Mouse (Mus musculus): ENCODE measurements around the gene Mfap4. TPM values are rescaled to one million over a fixed set of nuclear protein-coding genes. Genes with fewer than 3 reads are reported as not detected.

The Mfap4 gene
- total and polyA plus RNA-seq, 2 experiments: 0.28 to 4.2 TPM

DNA sequence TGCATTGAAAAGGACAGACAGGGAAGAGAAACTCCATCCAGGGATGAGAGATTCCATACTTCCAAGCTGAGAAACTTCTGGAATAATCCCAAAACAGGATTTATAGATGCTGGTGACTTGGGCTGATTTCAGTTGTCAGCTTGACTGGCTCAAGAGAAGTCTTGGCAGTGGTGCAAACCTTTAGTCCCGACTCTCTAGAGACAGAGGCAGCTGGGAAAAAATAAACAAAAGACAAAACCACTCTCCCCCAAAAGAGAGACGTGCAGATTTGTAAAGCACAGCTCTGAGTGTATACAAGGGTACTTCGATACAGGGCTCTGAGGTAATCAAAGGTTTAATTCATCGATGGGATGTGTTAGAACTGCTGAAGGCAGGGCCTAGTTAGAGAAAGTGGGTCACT, 19.8 kb upstream of the Mfap4 start:
- 74% methylated on average over 4 of the region's 4 CpGs for WGBS
- H3K27me3 ChIP-seq (ENCODE audit: control insufficient read depth, insufficient read depth, low read length): 0 out of 2 replicates have a peak, but pooled peaks cover 3% of the 10 kb centered on the region

DNA sequence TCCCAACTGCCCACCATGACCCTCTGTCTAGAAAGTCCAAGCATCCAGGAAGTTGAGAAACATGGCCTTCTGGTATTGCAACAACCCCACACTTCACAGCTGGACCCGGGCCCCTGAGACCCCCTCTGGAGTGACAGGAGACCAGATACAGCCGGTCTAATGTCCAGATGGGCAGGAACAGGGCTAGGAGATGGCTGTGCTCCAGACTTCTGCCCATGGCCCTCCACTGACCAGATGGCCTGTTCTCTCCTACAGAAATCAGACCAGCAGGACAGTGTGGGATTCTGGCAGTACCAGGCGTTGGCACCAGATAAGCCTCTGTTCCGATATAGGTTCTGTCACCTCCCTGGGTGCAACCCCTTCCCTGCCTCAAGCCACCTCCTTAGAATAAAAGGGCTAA, 16.7 kb upstream of the Mfap4 start:
- no peak overlapping the region for H3K9ac ChIP-seq (ENCODE audit: low read depth, low read length)
- H3K27ac ChIP-seq (replicated peaks; ENCODE audit: insufficient read depth, low read depth, low read length): no peak overlapping the region
- no peak for TF ChIP-seq CTCF (IDR thresholded peaks at IDR 0.05; ENCODE audit: low read depth, low read length)
- TF ChIP-seq POLR2A (IDR thresholded peaks at IDR 0.05; ENCODE audit: extremely low read depth, insufficient read depth, low read length): no peak
- H3K79me2 ChIP-seq (ENCODE audit: control insufficient read depth, insufficient read depth, low read length): no peaks in the 10 kb centered on the region
- WGBS: 83% methylated on average over 4 of the region's 4 CpGs
- no peaks in the 10 kb centered on the region for H3K27me3 ChIP-seq (ENCODE audit: control insufficient read depth, insufficient read depth, low read length)
- no peak overlapping the region for H3K4me3 ChIP-seq (ENCODE audit: insufficient read depth, low read depth, low read length)
- H3K4me1 ChIP-seq (ENCODE audit: control insufficient read depth, insufficient read depth, low read length): no peaks in the 10 kb centered on the region
- no peak for DNase-seq (ENCODE audit: extremely low read depth, low read depth, low spot score)
- no peaks in the 10 kb centered on the region for H3K36me3 ChIP-seq (ENCODE audit: control insufficient read depth, insufficient read depth, low read length)

More for the DNA sequence above, 19.8 kb upstream of the Mfap4 start:
- Histone ChIP-seq H3K4me1 (ENCODE audit: control insufficient read depth, insufficient read depth, low read length) (no peaks in the 10 kb centered on the region), H3K36me3 (ENCODE audit: control insufficient read depth, insufficient read depth, low read length) (no peaks in the 10 kb centered on the region), H3K9ac (ENCODE audit: low read depth, low read length) (no peak overlapping the region), H3K79me2 (ENCODE audit: control insufficient read depth, insufficient read depth, low read length) (no peaks in the 10 kb centered on the region), H3K4me3 (ENCODE audit: insufficient read depth, low read depth, low read length) (no peak overlapping the region), H3K27ac (replicated peaks; ENCODE audit: insufficient read depth, low read depth, low read length) (no peak overlapping the region)
- no peak for DNase-seq (ENCODE audit: extremely low read depth, low read depth, low spot score)
- TF ChIP-seq CTCF (IDR thresholded peaks at IDR 0.05; ENCODE audit: low read depth, low read length) (no peak), POLR2A (IDR thresholded peaks at IDR 0.05; ENCODE audit: extremely low read depth, insufficient read depth, low read length) (no peak)

DNA sequence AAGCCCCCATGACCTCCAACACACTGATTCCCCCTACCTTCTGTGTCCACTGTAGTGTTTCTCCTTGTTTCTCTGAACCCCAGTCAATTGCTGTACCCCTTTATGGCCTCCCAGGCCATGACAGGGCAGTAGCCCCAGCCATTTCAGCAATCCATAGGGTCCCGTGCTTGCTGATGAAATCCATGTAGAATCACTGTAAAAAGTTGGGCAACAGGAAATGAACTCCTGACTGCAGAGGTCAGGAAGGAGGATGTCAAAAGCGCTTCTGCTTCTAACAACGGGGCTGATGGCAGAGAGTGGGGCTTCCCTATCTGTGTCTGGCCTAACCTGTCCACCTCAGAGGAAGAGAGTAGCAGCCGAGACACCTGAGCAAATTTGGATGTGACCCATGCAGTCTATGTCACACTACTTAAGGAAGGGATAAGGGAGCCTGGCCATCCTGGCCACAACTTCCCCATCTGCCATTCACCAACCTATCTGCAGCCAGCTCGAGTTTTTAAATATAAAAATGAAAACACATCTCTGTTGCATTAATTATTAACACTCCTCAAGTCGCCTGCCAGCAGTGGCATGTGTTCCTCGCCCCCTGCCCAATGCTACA, 15.8 kb upstream of the Mfap4 start:
- 45% methylated on average over 7 of the region's 7 CpGs for WGBS
- H3K27me3 ChIP-seq (ENCODE audit: control insufficient read depth, insufficient read depth, low read length): no peaks in the 10 kb centered on the region
- no peak overlapping the region; the same call in 1 of the 2 replicates for H3K27ac ChIP-seq (replicated peaks; ENCODE audit: insufficient read depth, low read depth, low read length)

DNA sequence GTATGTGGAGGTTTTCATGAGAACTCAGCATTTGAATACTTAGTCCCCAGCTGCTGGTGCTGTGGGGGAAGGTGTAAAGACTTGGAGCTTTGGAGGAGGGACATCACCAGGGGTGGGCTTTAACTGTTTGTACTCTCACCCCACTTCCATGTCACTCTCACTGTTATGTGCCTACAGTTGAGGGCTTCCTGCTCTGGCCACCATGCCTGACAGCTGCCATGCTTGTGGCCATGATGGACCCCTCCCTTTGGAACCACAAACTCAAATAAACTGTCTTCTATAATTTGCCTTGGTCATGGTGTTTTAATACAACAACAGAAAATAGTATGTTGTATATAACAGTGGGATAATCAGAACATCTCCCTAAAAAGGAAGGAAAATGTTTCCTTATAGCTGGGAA, 14.4 kb upstream of the Mfap4 start:
- DNase-seq (ENCODE audit: extremely low read depth, low read depth, low spot score): no peak
- no peak overlapping the region for H3K27ac ChIP-seq (replicated peaks; ENCODE audit: insufficient read depth, low read depth, low read length)
- no peaks in the 10 kb centered on the region for H3K4me1 ChIP-seq (ENCODE audit: control insufficient read depth, insufficient read depth, low read length)
- H3K36me3 ChIP-seq (ENCODE audit: control insufficient read depth, insufficient read depth, low read length): no peaks in the 10 kb centered on the region
- no peaks in the 10 kb centered on the region for H3K27me3 ChIP-seq (ENCODE audit: control insufficient read depth, insufficient read depth, low read length)
- H3K79me2 ChIP-seq (ENCODE audit: control insufficient read depth, insufficient read depth, low read length): no peaks in the 10 kb centered on the region
- H3K9ac ChIP-seq (ENCODE audit: low read depth, low read length): no peak overlapping the region
- H3K4me3 ChIP-seq (ENCODE audit: insufficient read depth, low read depth, low read length): no peak overlapping the region
- TF ChIP-seq CTCF (IDR thresholded peaks at IDR 0.05; ENCODE audit: low read depth, low read length): no peak
- TF ChIP-seq POLR2A (IDR thresholded peaks at IDR 0.05; ENCODE audit: extremely low read depth, insufficient read depth, low read length): no peak

More for the DNA sequence above, 15.8 kb upstream of the Mfap4 start:
- Histone ChIP-seq H3K36me3 (ENCODE audit: control insufficient read depth, insufficient read depth, low read length) (no peaks in the 10 kb centered on the region), H3K9ac (ENCODE audit: low read depth, low read length) (no peak overlapping the region), H3K79me2 (ENCODE audit: control insufficient read depth, insufficient read depth, low read length) (no peaks in the 10 kb centered on the region), H3K4me3 (ENCODE audit: insufficient read depth, low read depth, low read length) (no peak overlapping the region), H3K4me1 (ENCODE audit: control insufficient read depth, insufficient read depth, low read length) (no peaks in the 10 kb centered on the region)
- no peak for TF ChIP-seq POLR2A (IDR thresholded peaks at IDR 0.05; ENCODE audit: extremely low read depth, insufficient read depth, low read length)
- no peak for TF ChIP-seq CTCF (IDR thresholded peaks at IDR 0.05; ENCODE audit: low read depth, low read length)
- DNase-seq (ENCODE audit: extremely low read depth, low read depth, low spot score): peak; percentile 26

DNA sequence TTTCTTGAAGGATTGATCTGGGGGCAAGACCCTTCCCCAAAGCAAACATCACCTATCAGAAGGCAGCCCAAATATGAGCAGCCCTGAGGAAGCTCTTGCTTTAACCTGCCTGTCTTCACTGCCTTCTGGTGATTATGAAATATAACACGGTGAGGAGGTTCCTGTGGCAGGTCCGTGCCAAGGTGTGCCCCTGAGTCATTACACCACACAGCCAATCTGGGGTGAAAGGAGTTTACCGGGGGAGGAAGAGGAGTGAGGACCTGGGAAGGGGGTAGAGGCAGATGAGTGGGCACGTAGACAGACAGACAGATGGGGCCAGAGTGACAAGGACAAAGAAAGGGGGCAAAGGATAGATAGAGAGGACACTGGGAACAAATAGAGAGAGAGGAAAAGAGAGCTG, 11.6 kb upstream of the Mfap4 start:
- H3K36me3 ChIP-seq (ENCODE audit: control insufficient read depth, insufficient read depth, low read length): no peaks in the 10 kb centered on the region
- DNase-seq (ENCODE audit: extremely low read depth, low read depth, low spot score): no peak
- TF ChIP-seq CTCF (IDR thresholded peaks at IDR 0.05; ENCODE audit: low read depth, low read length): no peak
- TF ChIP-seq POLR2A (IDR thresholded peaks at IDR 0.05; ENCODE audit: extremely low read depth, insufficient read depth, low read length): no peak
- H3K79me2 ChIP-seq (ENCODE audit: control insufficient read depth, insufficient read depth, low read length): no peaks in the 10 kb centered on the region
- no peaks in the 10 kb centered on the region for H3K4me1 ChIP-seq (ENCODE audit: control insufficient read depth, insufficient read depth, low read length)
- H3K9ac ChIP-seq (ENCODE audit: low read depth, low read length): no peak overlapping the region
- H3K27ac ChIP-seq (replicated peaks; ENCODE audit: insufficient read depth, low read depth, low read length): no peak overlapping the region
- 65% methylated on average over 4 of the region's 4 CpGs for WGBS
- no peaks in the 10 kb centered on the region for H3K27me3 ChIP-seq (ENCODE audit: control insufficient read depth, insufficient read depth, low read length)
- no peak overlapping the region for H3K4me3 ChIP-seq (ENCODE audit: insufficient read depth, low read depth, low read length)

DNA sequence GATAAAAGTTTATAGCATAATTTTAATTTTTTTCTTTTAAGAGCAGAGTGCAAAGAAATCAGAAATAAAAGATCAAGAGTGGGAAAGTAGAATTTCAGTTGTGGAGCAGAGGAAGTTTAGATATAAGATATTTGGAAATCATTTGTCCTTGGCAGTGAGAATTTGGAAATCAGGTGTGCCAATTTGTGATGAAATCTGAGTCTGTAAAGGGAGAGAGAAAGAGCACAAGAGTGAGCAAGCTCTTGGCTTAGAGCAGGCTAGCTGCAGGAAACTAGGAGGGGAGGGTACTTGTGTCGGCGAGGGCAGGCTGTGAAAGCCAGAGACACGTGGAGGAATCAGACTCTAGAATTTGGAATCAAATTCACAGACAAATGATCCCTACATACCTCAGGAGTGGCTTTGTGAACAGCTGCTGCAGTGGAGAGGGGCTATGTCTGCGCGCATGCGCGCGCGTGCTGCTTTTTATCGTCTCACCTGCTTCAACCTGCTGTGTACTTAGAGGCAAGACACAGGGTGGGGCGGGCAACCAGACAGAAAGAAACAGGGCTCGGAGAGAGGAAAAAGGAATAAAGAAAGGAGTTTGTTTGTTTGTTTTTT, 8.3 kb upstream of the Mfap4 start:
- no peaks in the 10 kb centered on the region for H3K27me3 ChIP-seq (ENCODE audit: control insufficient read depth, insufficient read depth, low read length)
- no peak overlapping the region for H3K9ac ChIP-seq (ENCODE audit: low read depth, low read length)
- H3K36me3 ChIP-seq (ENCODE audit: control insufficient read depth, insufficient read depth, low read length): no peaks in the 10 kb centered on the region
- no peak overlapping the region for H3K4me3 ChIP-seq (ENCODE audit: insufficient read depth, low read depth, low read length)
- no peak overlapping the region for H3K27ac ChIP-seq (replicated peaks; ENCODE audit: insufficient read depth, low read depth, low read length)
- TF ChIP-seq POLR2A (IDR thresholded peaks at IDR 0.05; ENCODE audit: extremely low read depth, insufficient read depth, low read length) (no peak), CTCF (IDR thresholded peaks at IDR 0.05; ENCODE audit: low read depth, low read length) (no peak)
- H3K4me1 ChIP-seq (ENCODE audit: control insufficient read depth, insufficient read depth, low read length): no peaks in the 10 kb centered on the region
- H3K79me2 ChIP-seq (ENCODE audit: control insufficient read depth, insufficient read depth, low read length): no peaks in the 10 kb centered on the region
- DNase-seq (ENCODE audit: extremely low read depth, low read depth, low spot score): no peak
- 61% methylated on average over 12 of the region's 12 CpGs for WGBS

Measured in liver, adult 2 months (tissue).